Mouse (Mus musculus) myocyte (in vitro differentiated cells): ENCODE measurements around the gene Stk24.

Source experiments
- MAX ChIP-seq: IDR thresholded peaks from one replicate; pipeline ENCODE4 v1.6.1; 2011; ENCODE audit warnings: low read depth, mild to moderate bottlenecking, control low read depth
- MYOD1 ChIP-seq, 3 experiments: IDR thresholded peaks; one replicate each; pipeline ENCODE4 v1.6.1; 2011; ENCODE audit warnings: control low read depth in 2 of 3, low read depth in 2 of 3, mild to moderate bottlenecking in 2 of 3, moderate library complexity in 1 of 3; ENCODE audit not compliant: insufficient read length in 2 of 3, control insufficient read depth in 1 of 3
- POLR2AphosphoS2 ChIP-seq: IDR thresholded peaks from one replicate; pipeline ENCODE4 v1.6.1; 2011; ENCODE audit warnings: low read depth, control low read depth; ENCODE audit not compliant: insufficient read length
- SRF ChIP-seq: IDR thresholded peaks from one replicate; pipeline ENCODE4 v1.6.1; 2011; ENCODE audit warnings: low read depth; ENCODE audit not compliant: control insufficient read depth, insufficient read length
- TCF12 ChIP-seq: IDR thresholded peaks from one replicate; pipeline ENCODE4 v1.6.1; 2011; ENCODE audit warnings: mild to moderate bottlenecking, control low read depth; ENCODE audit not compliant: poor library complexity, insufficient read depth, severe bottlenecking
- USF1 ChIP-seq: IDR thresholded peaks from one replicate; pipeline ENCODE4 v1.6.1; 2011; ENCODE audit warnings: low read depth, mild to moderate bottlenecking, control low read depth, moderate library complexity

- no peak for TF ChIP-seq USF1
- TF ChIP-seq MAX, result no peak
- TF ChIP-seq TCF12, result no peak
- no peak for TF ChIP-seq SRF
- no peak for TF ChIP-seq MYOD1 (IDR thresholded peaks at IDR 0.05; ENCODE audit: control insufficient read depth in 1 of 3, insufficient read length in 2 of 3, low read depth in 2 of 3)
- no peak for TF ChIP-seq POLR2AphosphoS2
Observed at GRCm38 (mm10) chr14:121417594-121417993, 37.8 kb upstream of the Stk24 start.
